Mouse (Mus musculus) lung, adult 2 months (tissue): ENCODE data around the gene Lrmda. TPM values are rescaled to one million over a fixed set of nuclear protein-coding genes. Genes with fewer than 3 reads are reported as not detected.
A peak's percentile ranks its signal among the peaks of the same experiment; 100 is the strongest.

ENCODE experiments used
- DNase-seq: peaks from one replicate; pipeline ENCODE4 v3.0.0; 2022
- H3K4me1 ChIP-seq: fragments of 200-500 bp; 2 replicates; pipeline ENCODE4 v1.6.1; 2011; ENCODE audit warnings: low read length; ENCODE audit not compliant: control insufficient read depth, insufficient read depth
- H3K4me3 ChIP-seq: fragments of 200-500 bp; replicated peaks from 2 replicates; pipeline ENCODE3; 2011; ENCODE audit warnings: low read depth, mild to moderate bottlenecking, control low read depth, low read length; ENCODE audit errors: extremely low read depth
- CTCF ChIP-seq: fragments of 200-500 bp; IDR thresholded peaks from 2 replicates; pipeline ENCODE4 v1.5.1; 2011; ENCODE audit warnings: mild to moderate bottlenecking, low read length, control low read depth; ENCODE audit not compliant: insufficient read depth
- POLR2A ChIP-seq: fragments of 200-500 bp; IDR thresholded peaks from 2 replicates; pipeline ENCODE4 v1.6.1; 2011; ENCODE audit warnings: low read depth, mild to moderate bottlenecking, control low read depth, low read length, borderline replicate concordance; ENCODE audit errors: extremely low read depth
- WGBS: fragments of 180-500 bp; shearing (Covaris S2); methylation state at CpG from one replicate; pipeline ENCODE4 v1.1.7; 2018; 5-methylcytosine and 5-hydroxymethylcytosine counted together
- polyA plus RNA-seq: library from polyadenylated mRNA; depleted of rRNA; stranded (reverse); fragments of >200 nt; gene quantifications from 2 replicates; pipeline ENCODE4 v1.2.3, GENCODE M21; 2012

Gene Lrmda
- polyA plus RNA-seq, 1 experiment, result 1.8 TPM

DNA sequence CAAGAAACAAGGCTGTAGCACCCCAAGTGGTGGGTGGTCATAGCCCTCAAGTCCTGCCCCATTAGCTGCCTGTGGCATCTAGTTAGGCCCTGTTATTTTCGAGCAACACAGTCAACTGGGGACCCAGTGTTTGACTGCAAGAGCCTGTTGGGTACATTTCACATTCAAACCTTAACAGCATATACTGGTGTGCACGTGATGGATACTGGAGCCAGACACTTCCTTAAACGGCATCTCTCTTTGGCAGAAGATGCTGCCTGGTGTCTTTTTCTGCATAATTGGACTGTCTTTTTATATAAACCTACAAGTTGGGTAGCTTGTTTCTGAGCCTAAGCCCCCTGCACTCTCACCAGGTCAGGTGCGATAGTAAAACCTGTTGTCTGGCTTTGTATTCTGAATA lies 532.8 kb downstream of the Lrmda start:
- H3K4me1 ChIP-seq, result no peaks in the 10 kb centered on the region
- H3K4me3 ChIP-seq, result no peak overlapping the region
- 84% methylated on average over 4 of the region's 4 CpGs for WGBS
- TF ChIP-seq POLR2A (no peak), CTCF (no peak)
- no peak for DNase-seq

DNA sequence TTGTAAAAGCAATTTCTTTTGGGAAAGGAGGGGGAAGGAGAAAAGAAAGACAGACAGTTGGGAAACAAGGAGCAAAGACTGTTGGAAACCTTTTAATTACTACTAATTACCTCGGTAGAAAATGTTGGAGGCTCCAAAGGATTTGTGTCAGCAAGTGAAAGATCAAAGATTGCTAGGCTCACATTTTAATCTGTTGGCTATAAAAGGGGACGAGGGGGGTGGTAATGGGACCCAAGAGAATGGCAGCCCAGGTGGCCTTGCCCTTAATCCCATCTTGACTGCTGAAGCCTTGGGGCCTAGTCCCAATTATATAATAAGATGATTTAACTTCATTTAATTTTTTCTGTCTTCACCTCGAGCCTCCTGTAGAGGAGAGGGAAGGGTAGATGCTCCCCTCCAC lies 533.3 kb downstream of the Lrmda start:
- no peaks in the 10 kb centered on the region for H3K4me1 ChIP-seq
- DNase-seq, result no peak
- 77% methylated on average over 3 of the region's 3 CpGs for WGBS
- no peak for TF ChIP-seq POLR2A
- TF ChIP-seq CTCF, result no peak
- no peak overlapping the region for H3K4me3 ChIP-seq

DNA sequence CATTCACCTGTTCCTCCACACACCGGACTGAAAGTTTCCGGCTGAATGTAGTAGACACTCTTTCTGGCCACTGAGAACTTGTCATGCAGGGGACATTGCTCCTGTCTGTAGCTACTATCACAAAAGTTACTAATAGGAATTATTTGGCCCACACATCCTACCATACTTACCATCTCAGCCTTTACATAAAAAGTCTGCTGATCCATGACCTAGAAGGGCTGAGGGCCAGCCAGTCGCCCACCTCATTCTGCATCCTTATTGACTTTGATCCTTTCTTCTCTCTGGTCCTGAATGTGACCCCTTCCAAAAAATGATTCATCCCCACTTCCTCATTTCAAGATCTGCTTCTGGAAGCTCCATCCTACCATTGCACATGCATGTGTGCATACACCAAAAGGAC lies 534.2 kb downstream of the Lrmda start:
- 96% methylated on average over 3 of the region's 3 CpGs for WGBS
- H3K4me3 ChIP-seq, result no peak overlapping the region
- no peak for DNase-seq
- no peaks in the 10 kb centered on the region for H3K4me1 ChIP-seq
- TF ChIP-seq CTCF (no peak), POLR2A (no peak)

DNA sequence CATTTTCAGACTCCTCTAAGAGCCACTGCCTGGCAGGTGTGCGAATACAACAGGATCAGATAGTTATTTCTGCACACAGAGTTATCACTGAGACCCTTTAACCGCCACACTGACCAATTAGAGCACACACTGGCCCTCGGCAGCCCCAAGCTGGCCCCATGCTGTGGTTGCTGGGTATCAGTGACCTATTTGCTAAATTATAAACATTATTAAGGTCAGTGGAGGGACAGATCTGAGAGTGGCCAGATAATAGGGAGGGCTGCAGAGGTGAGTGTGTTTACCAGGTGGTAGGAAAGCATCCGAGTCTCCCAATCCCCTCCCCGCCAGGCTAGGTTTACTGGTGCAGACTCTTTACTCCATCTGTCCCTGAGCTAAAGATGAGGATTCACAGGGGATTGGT lies 553.0 kb downstream of the Lrmda start:
- DNase-seq, result no peak
- no peak overlapping the region for H3K4me3 ChIP-seq
- 89% methylated on average over 5 of the region's 5 CpGs for WGBS
- H3K4me1 ChIP-seq, result no peaks in the 10 kb centered on the region
- TF ChIP-seq POLR2A, result no peak
- TF ChIP-seq CTCF, result no peak

DNA sequence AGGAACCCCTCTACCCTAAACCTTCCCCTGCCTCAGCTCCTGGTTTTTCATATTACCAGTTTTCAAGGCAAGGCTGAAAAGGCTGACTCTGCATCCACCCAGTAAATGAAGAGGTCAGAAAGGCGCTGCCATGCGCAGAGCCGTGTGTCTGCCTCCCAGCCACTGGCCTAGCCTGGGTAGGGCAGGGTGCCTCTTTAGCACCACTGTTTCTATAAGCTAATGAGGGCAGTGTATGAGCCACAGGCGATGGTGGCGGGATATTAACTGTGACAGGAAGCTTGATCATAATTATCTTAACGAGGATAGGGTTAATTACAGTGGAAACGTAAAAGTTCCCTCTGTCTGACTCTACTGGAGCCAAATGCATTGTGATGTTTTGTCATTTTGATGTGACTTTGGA lies 554.1 kb downstream of the Lrmda start:
- no peak for DNase-seq
- no peak for TF ChIP-seq POLR2A
- no peak for TF ChIP-seq CTCF
- WGBS, result 94% methylated on average over 7 of the region's 7 CpGs
- Histone ChIP-seq H3K4me1 (no peaks in the 10 kb centered on the region), H3K4me3 (no peak overlapping the region)

DNA sequence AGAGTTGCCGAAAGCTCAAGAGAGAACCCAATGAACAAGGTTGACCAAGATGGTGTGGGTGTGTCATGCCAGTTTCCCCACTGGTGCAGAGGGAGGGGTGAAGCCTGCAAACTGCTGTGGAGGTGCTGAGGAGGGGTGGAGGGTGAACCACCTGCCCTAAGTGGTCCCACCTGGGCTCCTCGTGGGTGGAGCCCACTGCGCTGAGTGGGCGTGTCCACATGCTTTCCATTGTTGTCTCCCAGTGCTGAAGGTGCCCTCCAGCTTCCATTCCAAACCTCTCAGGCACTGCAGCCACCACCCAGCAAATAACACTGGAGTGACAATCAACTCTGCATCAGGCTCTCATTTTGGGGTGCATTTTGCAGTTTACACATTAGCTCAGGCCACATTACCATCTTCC lies 554.5 kb downstream of the Lrmda start:
- 78% methylated on average over 4 of the region's 4 CpGs for WGBS
- TF ChIP-seq POLR2A (no peak), CTCF (no peak)
- DNase-seq, result no peak
- Histone ChIP-seq H3K4me3 (no peak overlapping the region), H3K4me1 (no peaks in the 10 kb centered on the region)

DNA sequence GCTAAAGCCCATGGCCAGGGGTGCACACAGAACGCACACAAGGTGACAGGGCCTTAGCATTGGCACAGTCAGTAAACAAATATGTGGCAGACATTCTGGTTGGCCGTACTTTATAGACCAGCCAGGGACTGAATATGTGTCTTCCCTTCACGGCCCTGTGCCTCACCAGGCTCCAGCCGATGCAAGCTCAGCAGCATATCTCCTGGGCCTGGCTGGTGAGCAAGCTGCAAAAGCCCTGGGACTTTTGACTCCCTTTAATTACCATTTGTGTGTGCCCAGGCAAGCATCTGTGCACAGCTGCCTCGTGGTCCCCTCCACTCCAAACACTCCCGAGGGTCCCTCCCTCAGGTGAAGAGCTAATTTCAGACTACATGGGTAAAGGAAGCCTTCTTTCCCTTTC lies 556.9 kb downstream of the Lrmda start:
- 90% methylated on average over 6 of the region's 6 CpGs for WGBS
- Histone ChIP-seq H3K4me1 (no peaks in the 10 kb centered on the region), H3K4me3 (no peak overlapping the region)
- TF ChIP-seq CTCF, result no peak
- TF ChIP-seq POLR2A, result no peak
- no peak for DNase-seq

DNA sequence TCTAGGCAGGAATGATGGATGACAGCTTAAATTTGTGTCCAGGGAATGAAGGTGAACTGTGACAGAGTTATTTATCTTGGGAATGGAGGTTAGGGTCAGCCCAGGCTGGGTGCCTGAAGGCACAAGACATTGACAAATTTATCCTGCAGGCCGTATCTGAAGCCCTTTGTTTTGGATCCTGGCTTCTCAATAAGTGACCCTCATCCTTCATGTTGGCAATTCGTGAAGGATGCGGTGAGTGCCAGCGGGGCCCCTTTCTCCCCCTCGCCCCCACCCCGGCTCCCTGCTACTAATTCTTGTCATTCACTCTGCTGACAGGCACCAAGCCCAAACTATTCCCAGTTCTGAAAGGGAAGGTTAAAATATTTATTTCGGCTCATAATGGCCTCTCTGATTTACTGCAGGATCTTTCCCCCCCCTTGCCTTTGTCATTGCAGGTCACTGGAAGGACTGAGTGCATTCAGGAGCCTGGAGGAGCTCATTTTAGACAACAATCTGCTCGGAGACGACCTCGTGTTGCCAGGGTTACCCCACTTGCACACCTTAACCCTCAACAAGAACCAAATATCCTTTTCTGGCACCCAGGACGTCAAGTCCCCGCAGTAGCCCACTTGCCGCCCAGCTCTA lies 558.0 kb downstream of the Lrmda start:
- WGBS, result 43% methylated on average over 13 of the region's 13 CpGs
- DNase-seq, result no peak
- Histone ChIP-seq H3K4me1 (no peaks in the 10 kb centered on the region), H3K4me3 (no peak overlapping the region)
- no peak for TF ChIP-seq CTCF
- no peak for TF ChIP-seq POLR2A

DNA sequence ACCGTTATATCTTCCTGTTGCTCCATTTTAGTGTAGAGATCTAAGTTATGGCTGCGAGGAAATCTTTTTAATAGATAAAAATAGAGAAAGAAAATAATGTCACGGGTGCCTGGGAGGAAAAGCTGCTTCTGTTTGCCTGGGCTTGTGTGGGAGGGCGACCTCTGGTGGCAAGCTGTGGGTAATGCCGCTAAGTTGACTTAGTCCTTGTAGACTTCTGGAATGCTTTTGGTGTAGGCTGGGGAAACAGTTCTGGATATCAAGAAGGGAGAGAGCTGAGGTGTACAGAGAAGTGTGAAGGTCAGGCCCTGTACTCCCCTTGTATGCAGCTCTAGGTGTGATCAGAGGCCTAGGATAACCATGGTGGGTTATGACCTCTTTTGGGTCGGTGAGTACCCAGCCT lies 558.7 kb downstream of the Lrmda start:
- 14% methylated on average over 6 of the region's 6 CpGs for whole genome bisulfite sequencing
- DNase-seq, result peak; percentile 84
- TF ChIP-seq POLR2A (no peak), CTCF (peak; percentile 99)
- no peaks in the 10 kb centered on the region for H3K4me1 ChIP-seq
- no peak overlapping the region for H3K4me3 ChIP-seq

DNA sequence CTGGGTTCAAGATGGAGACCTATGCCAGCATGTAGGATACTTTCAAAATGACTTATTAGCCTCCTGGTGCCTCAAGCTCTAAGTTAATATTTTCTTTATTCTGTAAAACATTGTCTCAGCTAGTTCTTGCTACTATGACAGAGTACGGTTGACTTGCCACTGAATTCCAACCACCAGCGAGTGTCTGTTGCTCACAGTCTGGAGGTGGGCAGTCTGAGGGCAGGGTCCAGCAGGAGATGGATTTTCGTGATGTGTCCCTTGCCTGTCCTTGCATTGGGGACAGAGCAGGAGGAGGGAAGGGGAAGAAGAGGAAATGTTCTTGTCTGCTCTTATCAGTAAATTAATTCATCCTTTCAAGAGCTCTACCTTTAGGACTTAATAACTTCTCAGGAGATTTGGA lies 559.5 kb downstream of the Lrmda start:
- 93% methylated on average over 3 of the region's 3 CpGs for WGBS
- TF ChIP-seq CTCF (no peak), POLR2A (no peak)
- no peak for DNase-seq
- no peaks in the 10 kb centered on the region for H3K4me1 ChIP-seq
- H3K4me3 ChIP-seq, result no peak overlapping the region
